Mouse (Mus musculus) midbrain, postnatal 0 days (tissue): ENCODE results near the gene Slc24a1. TPM values are rescaled to one million over a fixed set of nuclear protein-coding genes. Genes with fewer than 3 reads are reported as not detected.

Source experiments
- ATAC-seq: fragments of 200-750 bp; cut with Nextera tagmentation; 2 replicates; pipeline ENCODE4 v1.8.0; 2017; ENCODE audit warnings: moderate number of reproducible peaks, mild to moderate bottlenecking, moderate TSS enrichment, moderate library complexity; ENCODE audit not compliant: low FRiP score
- DNase-seq: peaks from one replicate; pipeline ENCODE4 v3.0.0-alpha.2; 2015; ENCODE audit warnings: low spot score
- H3K27ac ChIP-seq: fragments of 300-500 bp; sonication (generic); 2 replicates; pipeline ENCODE4 v1.5.1; 2014; ENCODE audit warnings: low read depth, mild to moderate bottlenecking, low read length, mixed read lengths
- H3K27me3 ChIP-seq: fragments of 300-500 bp; sonication (generic); 2 replicates; pipeline ENCODE4 v1.6.1; 2014; ENCODE audit warnings: low read length, control low read depth, mixed read lengths; ENCODE audit not compliant: insufficient read depth
- H3K36me3 ChIP-seq: fragments of 300-500 bp; sonication (generic); 2 replicates; pipeline ENCODE4 v1.6.1; 2014; ENCODE audit warnings: low read length, control low read depth, mixed read lengths; ENCODE audit not compliant: insufficient read depth
- H3K4me1 ChIP-seq: fragments of 300-500 bp; sonication (generic); 2 replicates; pipeline ENCODE4 v1.6.1; 2014; ENCODE audit warnings: mild to moderate bottlenecking, control low read depth, antibody characterized with exemption, low read length, mixed read lengths; ENCODE audit not compliant: insufficient read depth
- H3K4me2 ChIP-seq: fragments of 300-500 bp; sonication (generic); 2 replicates; pipeline ENCODE4 v1.6.1; 2014; ENCODE audit warnings: low read depth, mild to moderate bottlenecking, low read length, mixed read lengths; ENCODE audit not compliant: poor library complexity, severe bottlenecking
- H3K4me3 ChIP-seq: fragments of 300-500 bp; sonication (generic); 2 replicates; pipeline ENCODE4 v1.5.1; 2014; ENCODE audit warnings: low read depth, mild to moderate bottlenecking, low read length, moderate library complexity
- H3K9ac ChIP-seq: fragments of 300-500 bp; sonication (generic); replicated peaks from 2 replicates; pipeline ENCODE4 v1.6.1; 2014; ENCODE audit warnings: mild to moderate bottlenecking, low read length, moderate library complexity, mixed read lengths; ENCODE audit not compliant: poor library complexity, severe bottlenecking
- H3K9me3 ChIP-seq: fragments of 300-500 bp; sonication (generic); 2 replicates; pipeline ENCODE4 v1.6.1; 2016; ENCODE audit warnings: low read length, control low read depth
- CTCF ChIP-seq: IDR thresholded peaks from 2 replicates; pipeline ENCODE4 v1.5.1; 2016; ENCODE audit warnings: antibody characterized with exemption, mild to moderate bottlenecking
- WGBS: fragments of 180-500 bp; shearing (Covaris S2); extraction: QIAGEN DNeasy Blood & Tissue Kit; methylation state at CpG from one replicate; pipeline ENCODE4 v1.1.7; 2014; 5-methylcytosine and 5-hydroxymethylcytosine counted together
- polyA plus RNA-seq: library from polyadenylated mRNA; unstranded; fragments of >200 nt; fragmentation: Nextera tagmentation; extraction: Ambion mirVana; gene quantifications from 2 replicates; pipeline ENCODE4 v1.2.1, GENCODE M21; 2015
- total RNA-seq: library from RNA; depleted of rRNA; stranded (reverse); fragments of >200 nt; gene quantifications from 2 replicates; pipeline ENCODE4 v1.2.3, GENCODE M21; 2014

Gene Slc24a1
- total and polyA plus RNA-seq, 2 experiments from 2014 or later = 0.19 TPM; not detected in 1

- H3K27me3 ChIP-seq = no peaks in the 10 kb centered on the region
- H3K4me2 ChIP-seq = no peak overlapping the region
- no peak overlapping the region for H3K4me3 ChIP-seq
- no peaks in the 10 kb centered on the region for H3K4me1 ChIP-seq
- no peaks in the 10 kb centered on the region for H3K9me3 ChIP-seq
- no peaks in the 10 kb centered on the region for H3K36me3 ChIP-seq
- H3K27ac ChIP-seq = no peak overlapping the region
- WGBS = 83% methylated on average over 11 of the region's 11 CpGs
- DNase-seq (no peak), ATAC-seq (no peak)
- TF ChIP-seq CTCF = no peak
- no peak overlapping the region for H3K9ac ChIP-seq
These were observed 10.6 kb downstream of the Slc24a1 start for GRCm38 (mm10) chr9:64940731-64941346.

GRCm38 (mm10) chr9:64939790-64940189 lies 11.6 kb downstream of the Slc24a1 start:
- no peaks in the 10 kb centered on the region for H3K9me3 ChIP-seq
- no peak overlapping the region for H3K27ac ChIP-seq
- no peaks in the 10 kb centered on the region for H3K36me3 ChIP-seq
- no peak overlapping the region for H3K9ac ChIP-seq
- H3K4me1 ChIP-seq = no peaks in the 10 kb centered on the region
- ATAC-seq = no peak
- no peak overlapping the region for H3K4me2 ChIP-seq
- TF ChIP-seq CTCF = no peak
- H3K4me3 ChIP-seq = no peak overlapping the region
- no peaks in the 10 kb centered on the region for H3K27me3 ChIP-seq
- 79% methylated on average over 2 of the region's 2 CpGs for WGBS
- no peak for DNase-seq

- Histone ChIP-seq H3K9ac (no peak overlapping the region), H3K4me1 (no peaks in the 10 kb centered on the region), H3K4me2 (no peak overlapping the region), H3K27ac (no peak overlapping the region), H3K4me3 (no peak overlapping the region), H3K36me3 (no peaks in the 10 kb centered on the region), H3K27me3 (no peaks in the 10 kb centered on the region), H3K9me3 (no peaks in the 10 kb centered on the region)
- no peak for DNase-seq
- WGBS = 52% methylated on average over 4 of the region's 4 CpGs
- no peak for TF ChIP-seq CTCF
- no peak for ATAC-seq
These were observed 12.1 kb downstream of the Slc24a1 start for GRCm38 (mm10) chr9:64939281-64939680.

- ATAC-seq (no peak), DNase-seq (no peak)
- Histone ChIP-seq H3K4me3 (no peak overlapping the region), H3K9me3 (no peaks in the 10 kb centered on the region), H3K27ac (no peak overlapping the region), H3K4me2 (no peak overlapping the region), H3K9ac (no peak overlapping the region), H3K27me3 (no peaks in the 10 kb centered on the region), H3K4me1 (no peaks in the 10 kb centered on the region), H3K36me3 (no peaks in the 10 kb centered on the region)
- TF ChIP-seq CTCF = no peak
- 75% methylated on average over 5 of the region's 5 CpGs for WGBS
These were observed 12.9 kb downstream of the Slc24a1 start for GRCm38 (mm10) chr9:64938535-64938934.

- Histone ChIP-seq H3K4me3 (no peak overlapping the region), H3K27me3 (no peaks in the 10 kb centered on the region), H3K36me3 (no peaks in the 10 kb centered on the region), H3K27ac (no peak overlapping the region), H3K4me2 (no peak overlapping the region), H3K4me1 (no peaks in the 10 kb centered on the region), H3K9me3 (no peaks in the 10 kb centered on the region), H3K9ac (no peak overlapping the region)
- DNase-seq (no peak), ATAC-seq (no peak)
- TF ChIP-seq CTCF = peak; percentile 19; the same call in 1 of the 2 replicates
- 57% methylated on average over 5 of the region's 5 CpGs for WGBS
These were observed 13.9 kb downstream of the Slc24a1 start for GRCm38 (mm10) chr9:64937491-64937890.

GRCm38 (mm10) chr9:64936508-64936907 lies 14.9 kb downstream of the Slc24a1 start:
- peak; percentile 72 for TF ChIP-seq CTCF
- DNase-seq = peak; percentile 56
- H3K9me3 ChIP-seq = no peaks in the 10 kb centered on the region
- no peaks in the 10 kb centered on the region for H3K4me1 ChIP-seq
- H3K27ac ChIP-seq = no peak overlapping the region
- no peak overlapping the region for H3K4me2 ChIP-seq
- no peaks in the 10 kb centered on the region for H3K36me3 ChIP-seq
- ATAC-seq = no peak
- no peak overlapping the region for H3K9ac ChIP-seq
- WGBS = 9% methylated on average over 6 of the region's 6 CpGs
- no peaks in the 10 kb centered on the region for H3K27me3 ChIP-seq
- H3K4me3 ChIP-seq = no peak overlapping the region
